Comparison of ENCODE assay signal across 25 mouse cellular contexts in genomic region chr13:76530867-76531504, GRCm38 (mm10).
A peak's percentile ranks its signal among the peaks of the same experiment; 100 is the strongest.
DNase-seq lines count a peak whose midpoint lies in the region; ATAC-seq and TF ChIP-seq lines count a peak whose summit lies in the region.
"Had no signal": no experiment of that assay in that cellular context is flagged by ENCODE, and none has a peak within 500 bp of the region (broad histone marks: within the 10 kb centered on the region; RNA-seq: fewer than 3 reads in every experiment).

No protein-coding gene starts in this region.

- 84% methylated on average over 3 of the region's 3 CpGs for WGBS in kidney, postnatal 0 days
- 87% methylated on average over 3 of the region's 3 CpGs for WGBS in neural tube, embryonic 12.5 days

- H3K9me3 ChIP-seq in kidney, postnatal 0 days (replicated peaks; ENCODE audit: low read length): no peaks in the 10 kb centered on the region
- H3K9me3 ChIP-seq in neural tube, embryonic 12.5 days: no peaks in the 10 kb centered on the region
- H3K9me3 ChIP-seq: heart, embryonic 13.5 days; kidney, embryonic 15.5 days; liver, embryonic 12.5 days; stomach, embryonic 15.5 days had no signal

- DNase-seq in heart, adult 11 months: peak; percentile 85
- DNase-seq in heart, adult 8-10 months (ENCODE audit: low spot score): no peak
- DNase-seq in kidney, postnatal 0 days (ENCODE audit: low spot score): no peak
- no peak for DNase-seq in kidney, adult 11 months
- no peak for DNase-seq in neural tube, embryonic 10.5 days (ENCODE audit: extremely low spot score, low spot score)
- DNase-seq: adrenal gland, postnatal 25 days; B cell, adult 2 months; cerebellum, adult 11-12 months; cerebellum, adult 9-11 months; embryo, embryonic 11 days; gastrocnemius, postnatal 14 days; heart, postnatal 10 days; kidney, adult 18-20 months; kidney, postnatal 36 days; liver, postnatal 0 days; lung, postnatal 36 days; right cerebral cortex, postnatal 25 days had no signal

- H3K4me1 ChIP-seq in kidney, postnatal 0 days (replicated peaks; ENCODE audit: insufficient read depth, low read length): no peaks in the 10 kb centered on the region
- H3K4me1 ChIP-seq in neural tube, embryonic 12.5 days: no peaks in the 10 kb centered on the region
- H3K4me1 ChIP-seq: heart, embryonic 13.5 days; kidney, embryonic 15.5 days; liver, embryonic 12.5 days; stomach, embryonic 15.5 days had no signal

- TF ChIP-seq CTCF in kidney, postnatal 0 days (IDR thresholded peaks at IDR 0.05; ENCODE audit: low read depth): no peak

- no peak overlapping the region for H3K4me3 ChIP-seq in kidney, postnatal 0 days (replicated peaks; ENCODE audit: low read depth, low read length)
- no peak overlapping the region for H3K4me3 ChIP-seq in neural tube, embryonic 12.5 days
- H3K4me3 ChIP-seq: heart, embryonic 13.5 days; kidney, embryonic 15.5 days; layer of hippocampus, adult 2 months; left cerebral cortex, adult 2 months; liver, embryonic 12.5 days; stomach, embryonic 15.5 days had no signal

- no peaks in the 10 kb centered on the region for H3K36me3 ChIP-seq in kidney, postnatal 0 days (ENCODE audit: insufficient read depth, low read length)
- no peaks in the 10 kb centered on the region for H3K36me3 ChIP-seq in neural tube, embryonic 12.5 days
- H3K36me3 ChIP-seq: heart, embryonic 13.5 days; kidney, embryonic 15.5 days; liver, embryonic 12.5 days; stomach, embryonic 15.5 days had no signal

- no peak overlapping the region for H3K27ac ChIP-seq in kidney, postnatal 0 days
- H3K27ac ChIP-seq in neural tube, embryonic 12.5 days: no peak overlapping the region
- H3K27ac ChIP-seq: heart, embryonic 13.5 days; kidney, embryonic 15.5 days; layer of hippocampus, adult 2 months; left cerebral cortex, adult 2 months; liver, embryonic 12.5 days; stomach, embryonic 15.5 days had no signal

- no peaks in the 10 kb centered on the region for H3K27me3 ChIP-seq in kidney, postnatal 0 days (ENCODE audit: insufficient read depth, low read length)
- no peaks in the 10 kb centered on the region for H3K27me3 ChIP-seq in neural tube, embryonic 12.5 days (replicated peaks)
- H3K27me3 ChIP-seq: heart, embryonic 13.5 days; kidney, embryonic 15.5 days; liver, embryonic 12.5 days; stomach, embryonic 15.5 days had no signal

- ATAC-seq in kidney, postnatal 0 days (replicated peaks; ENCODE audit: low FRiP score, low read depth): peak; percentile 10; the same call in 1 of the 2 replicates
- 0 out of 2 replicates have a peak, but pooled peaks have one; percentile 37 for ATAC-seq in neural tube, embryonic 12.5 days (ENCODE audit: low FRiP score, low read depth)
- ATAC-seq: inflammation-experienced regulatory T-cells, adult 6 months; liver, embryonic 12.5 days; liver, postnatal 0 days had no signal

- no peak overlapping the region for H3K9ac ChIP-seq in kidney, postnatal 0 days (ENCODE audit: low read depth, low read length)
- no peak overlapping the region for H3K9ac ChIP-seq in neural tube, embryonic 12.5 days
- H3K9ac ChIP-seq: heart, embryonic 13.5 days; kidney, embryonic 15.5 days; liver, embryonic 12.5 days; liver, postnatal 0 days; stomach, embryonic 15.5 days had no signal

- no peak overlapping the region for H3K4me2 ChIP-seq in kidney, postnatal 0 days (ENCODE audit: low read length)
- no peak overlapping the region for H3K4me2 ChIP-seq in neural tube, embryonic 12.5 days (replicated peaks)
- H3K4me2 ChIP-seq: heart, embryonic 13.5 days; kidney, embryonic 15.5 days; liver, embryonic 12.5 days; stomach, embryonic 15.5 days had no signal
